Mouse (Mus musculus) MEL (cell line): ENCODE measurements around the gene Slc39a9.

ENCODE experiments used
- BHLHE40 ChIP-seq: IDR thresholded peaks from 2 replicates; pipeline ENCODE4 v1.6.1; 2012; ENCODE audit warnings: low read depth, mild to moderate bottlenecking, inconsistent platforms, low read length, improper control_type of control experiment, borderline replicate concordance
- ELF1 ChIP-seq: IDR thresholded peaks from 2 replicates; pipeline ENCODE4 v1.6.1; 2014; ENCODE audit warnings: low read depth, mild to moderate bottlenecking, inconsistent platforms, low read length, improper control_type of control experiment, moderate library complexity
- EP300 ChIP-seq, 2 experiments: IDR thresholded peaks; 2 replicates each; pipeline ENCODE4 v1.6.1; 2011; ENCODE audit warnings: improper control_type of control experiment in 2 of 2, low read length in 2 of 2, low read depth in 1 of 2, mild to moderate bottlenecking in 1 of 2
- NRF1 ChIP-seq: IDR thresholded peaks from 2 replicates; pipeline ENCODE4 v1.6.1; 2014; ENCODE audit warnings: low read depth, mild to moderate bottlenecking, inconsistent platforms, low read length, improper control_type of control experiment, moderate library complexity; ENCODE audit not compliant: poor library complexity, insufficient read depth, severe bottlenecking
- POLR2A ChIP-seq, 2 experiments: IDR thresholded peaks; 2 replicates each; pipeline ENCODE4 v1.6.1; 2011 to 2012; ENCODE audit warnings: low read length in 2 of 2, mild to moderate bottlenecking in 2 of 2, control low read depth in 1 of 2, improper control_type of control experiment in 1 of 2, low read depth in 1 of 2, moderate library complexity in 1 of 2; ENCODE audit not compliant: control insufficient read depth in 1 of 2, insufficient read depth in 1 of 2, poor library complexity in 1 of 2
- POLR2AphosphoS2 ChIP-seq: IDR thresholded peaks from 2 replicates; pipeline ENCODE4 v1.6.1; 2011; ENCODE audit warnings: low read length, improper control_type of control experiment
- USF2 ChIP-seq, 2 experiments: IDR thresholded peaks; 2 replicates each; pipeline ENCODE4 v1.6.1; 2011 to 2012; ENCODE audit warnings: improper control_type of control experiment in 2 of 2, low read length in 2 of 2, borderline replicate concordance in 1 of 2, inconsistent platforms in 1 of 2, low read depth in 1 of 2, mild to moderate bottlenecking in 1 of 2; ENCODE audit not compliant: insufficient read depth in 1 of 2

- TF ChIP-seq POLR2AphosphoS2 (no peak), BHLHE40 (no peak), POLR2A (IDR thresholded peaks at IDR 0.05; ENCODE audit: control insufficient read depth in 1 of 2, insufficient read depth in 1 of 2, low read depth in 1 of 2, low read length in 2 of 2, poor library complexity in 1 of 2) (no peak), NRF1 (no peak), EP300 (IDR thresholded peaks at IDR 0.05; ENCODE audit: low read depth in 1 of 2, low read length in 2 of 2) (no peak), USF2 (IDR thresholded peaks at IDR 0.05; ENCODE audit: borderline replicate concordance in 1 of 2, insufficient read depth in 1 of 2, low read depth in 1 of 2, low read length in 2 of 2) (no peak), ELF1 (no peak)
Observed at GRCm38 (mm10) chr12:80706208-80706914, 62.7 kb downstream of the Slc39a9 start.
